ENCODE assay signal across 30 mouse cellular contexts in genomic region chr1:138919601-138920000, GRCm38 (mm10).
"Had no signal": no experiment of that assay in that cellular context is flagged by ENCODE, and none has a peak within 500 bp of the region (broad histone marks: within the 10 kb centered on the region; RNA-seq: fewer than 3 reads in every experiment).

No protein-coding gene starts in this region.

- H3K27ac ChIP-seq: left cerebral cortex, adult 2 months; limb, embryonic 10.5 days; limb, embryonic 12.5 days; limb, embryonic 13.5 days; limb, embryonic 15.5 days; liver, embryonic 13.5 days; liver, embryonic 15.5 days; lung, embryonic 15.5 days; macrophage; midbrain, embryonic 10.5 days; midbrain, embryonic 12.5 days; midbrain, embryonic 13.5 days; midbrain, embryonic 15.5 days; neural tube, embryonic 12.5 days; neural tube, embryonic 13.5 days had no signal

- H3K9me3 ChIP-seq: limb, embryonic 10.5 days; limb, embryonic 12.5 days; limb, embryonic 13.5 days; limb, embryonic 15.5 days; liver, embryonic 13.5 days; liver, embryonic 15.5 days; lung, embryonic 15.5 days; megakaryocyte, embryonic 14.5 days; midbrain, embryonic 10.5 days; midbrain, embryonic 12.5 days; midbrain, embryonic 13.5 days; midbrain, embryonic 15.5 days; neural tube, embryonic 12.5 days; neural tube, embryonic 13.5 days had no signal

- H3K9ac ChIP-seq: limb, embryonic 12.5 days; limb, embryonic 13.5 days; limb, embryonic 15.5 days; liver, embryonic 13.5 days; liver, embryonic 15.5 days; liver, postnatal 0 days; lung, embryonic 14.5 days; lung, embryonic 15.5 days; midbrain, embryonic 12.5 days; midbrain, embryonic 13.5 days; midbrain, embryonic 15.5 days; neural tube, embryonic 12.5 days; neural tube, embryonic 13.5 days had no signal

- H3K27me3 ChIP-seq: limb, embryonic 12.5 days; limb, embryonic 13.5 days; limb, embryonic 15.5 days; liver, embryonic 13.5 days; liver, embryonic 15.5 days; lung, embryonic 15.5 days; megakaryocyte, embryonic 14.5 days; midbrain, embryonic 12.5 days; midbrain, embryonic 13.5 days; midbrain, embryonic 15.5 days; neural tube, embryonic 12.5 days; neural tube, embryonic 13.5 days had no signal

- ATAC-seq: liver, postnatal 0 days; lung, postnatal 0 days; midbrain, embryonic 13.5 days; midbrain, embryonic 15.5 days had no signal

- H3K4me3 ChIP-seq: left cerebral cortex, adult 2 months; limb, embryonic 10.5 days; limb, embryonic 12.5 days; limb, embryonic 13.5 days; limb, embryonic 15.5 days; liver, embryonic 13.5 days; liver, embryonic 15.5 days; lung, embryonic 15.5 days; megakaryocyte, embryonic 14.5 days; midbrain, embryonic 10.5 days; midbrain, embryonic 12.5 days; midbrain, embryonic 13.5 days; midbrain, embryonic 15.5 days; myocyte; neural tube, embryonic 12.5 days; neural tube, embryonic 13.5 days had no signal

- DNase-seq: left cerebral cortex, postnatal 4 days; liver; liver, postnatal 0 days; lung, adult 18-20 months; lung, adult 2 months; lung, embryonic 14.5 days; lung, postnatal 10 days; lung, postnatal 14 days; lung, postnatal 36 days; lung, postnatal 4 days; midbrain, embryonic 14.5 days had no signal

- H3K36me3 ChIP-seq: limb, embryonic 10.5 days; limb, embryonic 12.5 days; limb, embryonic 13.5 days; limb, embryonic 15.5 days; liver, embryonic 13.5 days; liver, embryonic 15.5 days; lung, embryonic 15.5 days; midbrain, embryonic 10.5 days; midbrain, embryonic 12.5 days; midbrain, embryonic 13.5 days; midbrain, embryonic 15.5 days; neural tube, embryonic 12.5 days; neural tube, embryonic 13.5 days had no signal

- H3K4me2 ChIP-seq: limb, embryonic 12.5 days; limb, embryonic 13.5 days; limb, embryonic 15.5 days; liver, embryonic 11.5 days; liver, embryonic 13.5 days; liver, embryonic 15.5 days; lung, embryonic 14.5 days; lung, embryonic 15.5 days; midbrain, embryonic 12.5 days; midbrain, embryonic 13.5 days; midbrain, embryonic 15.5 days; neural tube, embryonic 12.5 days; neural tube, embryonic 13.5 days had no signal

- H3K4me1 ChIP-seq: limb, embryonic 10.5 days; limb, embryonic 12.5 days; limb, embryonic 13.5 days; limb, embryonic 15.5 days; lung, embryonic 15.5 days; megakaryocyte, embryonic 14.5 days; midbrain, embryonic 10.5 days; midbrain, embryonic 12.5 days; midbrain, embryonic 13.5 days; midbrain, embryonic 15.5 days; neural tube, embryonic 12.5 days; neural tube, embryonic 13.5 days had no signal
